Mouse (Mus musculus) layer of hippocampus, adult 9-11 months (tissue): ENCODE measurements around the gene Plgrkt.
A peak's percentile ranks its signal among the peaks of the same experiment; 100 is the strongest.

Source experiments
- DNase-seq: peaks from one replicate; pipeline ENCODE4 v3.0.0; 2022

The Plgrkt gene

GRCm38 (mm10) chr19:29350991-29351390 is 16.2 kb downstream of the Plgrkt start:
- no peak for DNase-seq

GRCm38 (mm10) chr19:29345636-29346035 is 21.6 kb downstream of the Plgrkt start:
- DNase-seq: no peak

DNA sequence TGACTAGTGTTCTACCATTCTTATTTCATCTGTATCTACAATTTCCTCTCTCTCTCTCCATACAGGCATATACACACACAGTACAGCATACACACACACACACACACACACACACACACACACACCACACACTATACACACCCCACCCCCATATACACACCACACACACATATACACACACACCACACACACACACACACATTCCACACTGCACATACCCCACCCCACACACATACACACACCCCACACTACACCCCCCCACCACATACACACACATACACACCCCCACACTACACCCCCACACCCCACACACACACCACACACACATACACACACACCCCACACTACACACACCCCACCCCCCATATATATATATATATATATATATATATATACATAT is 22.3 kb downstream of the Plgrkt start:
- no peak for DNase-seq

GRCm38 (mm10) chr19:29342281-29342680 is 24.9 kb downstream of the Plgrkt start:
- DNase-seq: no peak

DNA sequence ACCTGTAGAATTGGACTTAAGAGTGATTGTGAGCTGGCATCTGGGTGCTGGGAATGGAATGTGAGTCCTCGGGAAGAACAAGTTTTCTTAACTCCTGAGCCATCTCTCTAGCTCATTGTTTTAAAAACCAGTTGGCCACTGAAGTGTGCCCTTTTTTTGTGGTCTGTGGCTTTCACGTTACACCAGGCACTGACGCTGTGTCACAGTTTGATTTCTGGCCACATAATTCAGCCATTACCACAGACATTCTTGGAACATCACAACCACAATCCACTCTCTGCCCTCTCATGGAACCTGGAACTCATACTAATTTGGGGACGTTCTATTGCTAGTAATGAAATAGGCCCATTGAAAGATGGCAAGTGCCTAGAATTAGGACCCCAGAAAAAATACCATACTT is 26.2 kb downstream of the Plgrkt start:
- no peak for DNase-seq

DNA sequence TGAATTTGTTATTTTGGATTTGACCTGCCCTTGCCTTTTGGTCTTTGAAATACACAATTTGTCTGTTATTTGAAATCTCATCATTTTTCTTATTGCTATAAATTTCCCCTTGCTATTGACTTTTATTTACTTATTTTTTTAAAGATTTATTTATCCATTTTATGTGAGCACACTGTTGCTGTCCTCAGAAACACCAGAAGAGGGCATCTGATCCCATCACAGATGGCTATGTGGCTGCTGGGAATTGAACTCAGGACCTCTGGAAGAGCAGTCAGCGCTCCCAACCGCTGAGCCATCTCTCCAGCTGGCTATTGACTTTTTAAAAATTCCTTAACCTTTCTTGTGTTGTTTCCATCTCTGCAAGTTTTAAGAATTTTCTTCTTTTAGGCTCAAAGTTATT is 30.6 kb downstream of the Plgrkt start:
- DNase-seq: no peak

- no peak for DNase-seq
Measured at GRCm38 (mm10) chr19:29334068-29334745, 33.0 kb downstream of the Plgrkt start, which contains the start of gene Rln1. Gene Rln1, minus strand, starts transcription at chr19:29334670.

DNA sequence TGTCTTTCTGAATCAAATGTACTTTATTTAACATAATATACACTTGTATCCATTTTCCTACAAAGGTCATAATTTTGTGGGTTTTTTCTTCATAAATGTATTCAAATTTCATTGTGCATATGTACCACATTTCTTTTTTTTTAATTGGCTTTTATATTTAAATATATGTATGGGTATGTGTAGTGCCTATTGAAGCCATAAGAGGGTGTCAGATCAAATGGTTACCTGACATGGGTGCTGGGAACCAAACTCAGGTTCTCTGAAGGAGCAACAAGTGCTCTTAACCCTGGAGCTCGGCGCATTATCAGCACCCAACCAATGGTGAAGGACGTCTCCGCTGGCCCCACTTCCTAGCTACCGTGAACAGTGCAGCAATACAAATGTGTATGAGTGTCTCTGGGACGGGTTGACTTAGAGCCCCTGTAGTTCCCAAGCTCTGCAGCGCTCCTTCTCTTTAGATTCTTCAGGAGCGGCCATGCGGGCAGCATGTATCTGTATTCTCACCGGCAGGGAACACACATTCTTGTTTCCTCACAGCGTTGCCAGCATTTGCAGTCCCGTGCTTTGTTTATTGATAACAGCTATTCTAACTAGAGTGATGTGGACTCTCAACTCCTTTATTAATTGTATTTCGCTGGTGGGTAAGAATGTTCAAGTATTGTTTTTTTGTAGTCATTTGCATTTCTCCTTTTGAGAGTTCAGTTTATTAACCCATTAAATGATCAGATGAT is 40.2 kb downstream of the Plgrkt start:
- no peak for DNase-seq

DNA sequence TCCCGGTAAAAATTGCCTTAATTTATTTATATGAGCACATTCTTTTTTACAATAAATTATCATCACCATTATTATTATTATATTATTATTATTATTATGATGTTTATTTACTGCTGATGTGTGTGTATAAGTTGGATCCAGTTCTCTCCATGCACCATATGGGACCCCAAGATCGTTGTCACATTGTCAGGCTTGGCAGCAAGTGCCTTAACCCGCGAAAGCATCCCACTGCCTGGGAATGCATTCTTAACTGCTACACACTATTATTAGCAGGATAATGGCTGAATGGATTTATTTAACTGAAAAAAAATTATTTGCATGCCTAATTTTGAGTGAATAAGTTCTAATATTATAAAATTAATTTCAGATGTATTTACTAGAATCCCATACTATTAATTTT is 40.8 kb downstream of the Plgrkt start:
- no peak for DNase-seq

DNA sequence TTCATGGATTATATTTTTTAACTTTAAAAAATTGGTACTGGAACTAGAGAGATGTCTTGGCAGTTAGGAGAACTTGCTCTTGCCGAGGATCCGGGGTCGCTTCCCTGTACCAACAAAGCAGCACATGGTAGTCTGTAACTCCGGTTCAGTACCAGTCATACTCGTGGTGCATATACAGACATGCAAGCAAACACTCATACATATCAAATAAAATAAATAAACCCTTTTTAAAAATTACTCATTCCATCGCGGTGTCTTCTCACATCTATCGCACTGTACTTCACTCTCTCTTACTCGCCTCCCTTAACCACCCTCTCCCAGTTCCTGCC is 41.4 kb downstream of the Plgrkt start:
- DNase-seq: no peak

DNA sequence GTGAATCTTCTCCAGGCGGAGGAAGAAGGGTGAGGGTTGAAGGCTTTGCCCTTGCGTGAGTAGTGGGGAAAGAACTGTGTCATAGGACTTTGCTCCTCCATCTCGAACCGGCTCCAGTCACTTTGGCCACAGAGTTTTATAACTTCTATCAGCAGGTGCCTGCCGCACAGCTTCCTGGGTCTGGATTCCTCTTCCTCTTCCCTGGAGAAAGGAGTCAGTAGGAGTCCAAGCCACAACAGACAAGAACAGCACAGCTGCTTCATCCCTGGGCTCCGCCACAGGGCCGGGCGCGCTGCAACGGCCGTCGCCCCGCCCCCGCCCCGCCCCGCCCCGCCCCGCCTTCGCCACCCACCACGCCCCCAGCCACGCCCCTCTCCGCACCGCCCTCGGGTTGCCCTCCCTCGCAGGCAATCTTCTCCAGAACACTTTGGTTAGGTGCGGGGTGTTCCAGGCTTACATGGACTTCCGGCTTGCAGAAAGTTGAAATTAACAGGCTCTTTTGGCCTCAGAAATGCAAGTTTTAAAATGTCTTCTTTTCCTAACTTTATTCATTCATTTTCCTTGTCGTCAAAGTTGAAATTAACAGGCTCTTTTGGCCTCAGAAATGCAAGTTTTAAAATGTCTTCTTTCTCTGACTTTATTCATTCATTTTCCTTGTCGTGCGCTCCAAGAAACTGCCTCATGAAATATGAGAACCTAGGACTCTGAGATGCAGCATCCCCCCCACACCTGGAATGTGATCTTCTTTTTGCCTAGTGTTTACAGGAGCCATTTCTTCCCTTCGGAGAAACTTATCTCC is 41.9 kb downstream of the Plgrkt start, which contains the start of gene Insl6:
Gene Insl6, minus strand, starts transcription at position 304 of the 799 bp plus-strand sequence.
- DNase-seq: no peak

GRCm38 (mm10) chr19:29323416-29324049 is 43.7 kb downstream of the Plgrkt start:
- DNase-seq: no peak

DNA sequence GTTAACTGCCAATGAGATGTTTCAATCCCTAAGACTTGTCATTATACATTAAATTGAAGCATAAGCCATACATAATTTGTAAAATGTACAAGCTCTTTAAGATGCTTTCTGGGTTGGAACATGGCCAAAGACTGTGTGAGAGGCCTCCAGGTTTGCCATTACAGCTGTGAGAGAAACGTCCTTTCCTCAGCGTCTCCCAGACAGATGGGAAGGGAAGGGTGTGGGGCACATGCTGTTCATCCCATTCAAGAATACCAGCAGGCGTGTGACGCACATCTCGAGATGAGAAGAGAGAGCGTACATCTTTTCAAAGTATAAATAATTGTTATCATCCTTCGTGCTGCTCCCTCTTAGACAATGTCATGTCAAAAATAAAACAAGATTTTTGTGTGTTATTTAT is 54.5 kb downstream of the Plgrkt start:
- no peak for DNase-seq

DNA sequence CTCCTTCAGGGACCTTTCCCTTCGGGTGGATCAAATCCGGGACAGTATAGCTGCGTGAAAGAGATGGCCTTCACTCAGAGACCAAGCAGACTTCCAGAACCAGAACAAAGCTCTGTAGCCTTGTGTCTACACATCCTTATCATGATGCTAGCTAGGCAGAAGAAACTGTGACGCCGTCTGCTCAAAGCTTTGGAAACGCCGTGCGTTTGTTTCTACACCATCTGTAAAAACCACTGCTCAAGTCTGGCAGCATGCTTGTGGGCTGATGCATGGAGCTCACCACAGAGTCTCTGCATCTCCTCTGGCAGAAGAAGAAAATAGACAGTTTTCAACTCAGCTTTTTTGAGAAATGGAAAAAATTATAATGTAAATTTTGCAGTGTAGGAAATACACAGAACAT is 55.4 kb downstream of the Plgrkt start:
- DNase-seq: peak; percentile 57

DNA sequence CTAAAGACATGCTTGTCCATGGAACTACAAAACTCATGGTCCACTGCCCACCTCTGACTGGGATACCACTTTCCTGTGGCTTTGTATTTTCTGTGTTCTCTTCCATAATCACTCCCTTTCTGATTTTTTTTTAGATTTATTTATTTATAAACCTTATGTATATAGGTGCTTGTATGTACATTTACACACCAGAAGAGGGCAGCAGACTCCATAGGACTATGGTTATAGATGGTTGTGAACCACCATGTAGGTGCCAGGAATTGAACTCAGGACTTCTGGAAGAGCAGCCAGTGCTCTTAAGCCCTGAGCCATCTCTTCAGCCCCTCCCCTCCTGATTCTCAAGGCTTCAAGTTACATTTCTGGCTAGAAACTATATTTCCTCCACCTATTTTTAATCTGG is 58.4 kb downstream of the Plgrkt start:
- DNase-seq: no peak

DNA sequence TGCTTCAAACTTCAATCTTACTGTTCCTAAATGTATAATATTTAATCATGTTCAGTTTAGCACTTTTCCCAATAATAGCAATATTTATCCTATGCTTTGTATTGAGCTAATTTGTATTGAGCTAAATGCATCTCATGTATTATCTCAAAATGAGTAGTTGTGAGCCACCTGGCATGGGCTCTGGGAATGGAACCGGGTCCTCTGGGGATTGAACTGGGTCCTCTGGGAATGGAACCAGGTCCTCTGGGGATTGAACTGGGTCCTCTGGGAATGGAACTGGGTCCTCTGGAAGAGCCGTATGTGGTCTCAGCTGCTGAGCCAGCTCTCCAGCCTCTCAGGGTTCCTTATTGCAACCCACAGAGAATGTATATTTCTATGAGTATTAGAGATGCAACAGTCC is 65.1 kb downstream of the Plgrkt start:
- DNase-seq: no peak

- no peak for DNase-seq
Measured at GRCm38 (mm10) chr19:29300919-29301318, 66.3 kb downstream of the Plgrkt start.
